Mouse (Mus musculus) adipocyte (in vitro differentiated cells): ENCODE data around the gene Prss36.

Source experiments
- DNase-seq: peaks from one replicate; pipeline ENCODE4 v3.0.0-alpha.2; 2016; ENCODE audit warnings: low spot score

Gene Prss36

DNA sequence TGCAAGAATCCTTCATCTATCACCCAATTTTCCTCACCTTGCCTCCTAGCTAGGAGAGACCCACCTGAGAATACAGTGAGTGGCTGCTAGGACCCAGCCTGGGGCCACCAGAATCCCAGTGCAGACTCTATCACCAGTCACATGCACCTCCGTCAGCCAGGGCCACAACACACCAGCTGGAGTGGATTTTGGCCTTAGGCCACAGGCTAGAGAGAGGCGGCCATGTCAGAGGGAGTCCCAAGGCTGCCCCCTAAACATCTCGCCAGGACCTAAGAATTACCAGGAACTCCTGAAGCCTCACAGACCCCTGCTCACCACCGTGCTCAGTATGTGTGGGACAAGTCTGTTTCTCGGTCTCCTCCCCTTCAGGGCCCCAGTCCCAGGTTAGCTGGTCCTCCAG is 12.4 kb downstream of the Prss36 start:
- no peak for DNase-seq

DNA sequence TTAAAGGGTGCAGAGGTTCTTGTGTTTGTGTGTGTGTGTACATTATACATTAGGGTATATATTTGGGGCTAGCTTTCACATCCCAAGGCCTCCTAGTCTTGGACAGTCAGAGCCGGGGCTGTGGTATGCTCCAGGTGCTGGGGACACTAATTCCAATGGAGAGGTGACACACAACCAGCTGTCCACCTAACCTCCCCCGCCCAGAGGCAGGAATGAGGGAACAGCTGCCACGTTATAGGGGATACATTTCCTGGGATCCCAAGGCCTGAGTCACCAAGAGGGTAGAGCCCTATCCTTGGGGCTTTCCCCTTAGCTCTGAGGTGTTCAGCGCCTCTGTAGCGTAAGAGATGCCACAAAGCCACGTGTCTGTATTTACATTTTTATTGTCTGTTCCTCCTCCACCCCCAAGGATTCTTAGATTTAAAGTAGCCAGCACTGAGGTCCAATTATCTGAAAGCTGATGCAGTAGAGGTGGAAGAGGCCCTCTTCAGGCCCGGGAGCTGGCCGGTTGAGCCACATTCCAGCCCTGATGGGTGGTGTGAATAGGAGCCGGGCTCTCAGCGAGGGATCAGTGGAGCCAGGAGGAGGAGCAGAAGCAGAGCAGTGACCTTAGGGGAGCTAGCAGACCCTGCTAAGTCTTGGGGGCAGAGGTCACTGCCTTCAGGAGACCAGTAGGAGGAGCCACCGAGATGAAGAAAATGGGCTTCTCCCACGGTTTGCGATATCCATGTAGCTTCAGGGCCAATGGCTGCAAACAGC is 14.1 kb downstream of the Prss36 start:
- DNase-seq, result no peak

- peak; percentile 31 for DNase-seq
These were observed 15.0 kb downstream of the Prss36 start for GRCm38 (mm10) chr7:127931351-127932135.

- no peak for DNase-seq
These were observed 15.9 kb downstream of the Prss36 start for GRCm38 (mm10) chr7:127930636-127931035.

DNA sequence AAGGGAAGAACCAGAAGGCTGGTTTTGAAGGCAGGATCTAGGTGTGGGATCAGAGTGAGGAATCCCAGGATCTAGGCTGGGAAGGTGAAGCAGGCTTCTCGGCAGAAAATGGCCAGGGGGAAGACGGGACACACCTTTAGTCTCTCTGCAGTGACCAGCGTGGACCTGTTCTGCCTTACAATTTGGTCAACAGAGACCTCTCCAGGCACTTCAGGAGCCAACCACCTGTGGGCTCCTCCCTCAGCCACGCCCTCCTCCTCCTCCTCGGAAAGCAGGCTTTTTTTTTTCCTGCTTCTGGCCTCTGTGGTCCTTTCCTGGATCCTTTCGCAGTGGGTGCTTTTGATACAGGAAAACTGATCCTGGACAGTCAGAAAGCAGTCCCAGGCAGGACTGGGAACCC is 16.6 kb downstream of the Prss36 start, which contains the start of gene Prss8:
TSS of gene Prss8 (minus strand) at position 182 of the 400 bp plus-strand sequence.
- DNase-seq, result no peak

DNA sequence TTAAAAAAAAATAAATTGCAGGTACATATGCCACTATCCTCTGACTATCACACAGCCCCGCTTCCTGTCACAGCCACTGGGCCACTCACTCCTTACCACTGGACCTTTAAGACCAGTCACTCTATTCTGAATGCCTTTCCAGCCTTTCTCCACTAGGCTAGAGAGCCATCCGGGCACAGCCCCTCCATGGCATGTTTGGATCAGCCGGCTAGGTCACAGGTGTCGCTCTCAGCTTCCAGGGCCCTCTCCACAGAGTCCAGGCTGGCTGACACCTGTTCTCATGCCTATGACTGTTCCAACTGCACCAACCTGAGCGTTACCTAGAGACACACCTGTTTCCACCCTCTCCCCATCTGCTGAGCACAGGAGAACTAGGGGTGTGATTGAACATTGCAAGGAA is 17.9 kb downstream of the Prss36 start:
- no peak for DNase-seq

DNA sequence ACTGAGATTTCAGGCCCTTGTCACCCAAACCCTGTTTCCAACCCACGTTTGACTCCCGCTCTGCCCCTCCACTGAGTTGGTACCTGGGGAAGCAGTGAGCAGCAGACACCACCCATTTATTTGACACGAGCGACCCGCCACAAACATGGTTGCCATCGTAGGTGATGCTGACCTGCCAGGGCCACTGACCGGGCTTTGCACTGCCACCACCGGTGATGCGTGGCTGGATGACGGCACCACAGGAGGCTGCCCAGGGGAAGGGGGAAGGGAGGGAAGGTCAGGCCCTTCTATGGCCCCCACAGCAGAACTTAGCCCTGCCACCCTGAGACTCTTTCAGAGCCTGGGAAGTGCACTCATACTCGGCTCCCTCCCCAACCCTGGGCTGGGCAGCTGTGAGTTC is 18.8 kb downstream of the Prss36 start:
- no peak for DNase-seq

DNA sequence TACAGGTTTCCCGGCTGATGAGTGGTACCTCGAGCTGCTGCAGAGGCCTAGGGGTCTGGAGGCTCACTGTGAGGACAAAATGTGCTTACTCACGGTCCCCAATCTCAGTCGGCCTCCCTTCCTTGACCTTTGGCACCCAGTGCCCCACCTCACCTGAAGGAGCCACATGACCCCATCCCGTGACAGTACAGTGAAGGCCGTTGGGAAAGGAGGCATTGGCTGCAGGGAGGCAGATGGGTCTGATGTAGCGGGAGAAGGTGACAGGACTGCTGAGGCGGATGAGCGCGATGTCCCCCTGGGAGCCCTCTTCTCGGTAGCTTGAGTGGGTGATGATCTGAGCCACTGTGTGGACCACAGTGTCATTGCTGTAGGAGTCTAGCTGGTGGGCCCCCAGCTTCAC is 19.7 kb downstream of the Prss36 start:
- DNase-seq, result no peak

DNA sequence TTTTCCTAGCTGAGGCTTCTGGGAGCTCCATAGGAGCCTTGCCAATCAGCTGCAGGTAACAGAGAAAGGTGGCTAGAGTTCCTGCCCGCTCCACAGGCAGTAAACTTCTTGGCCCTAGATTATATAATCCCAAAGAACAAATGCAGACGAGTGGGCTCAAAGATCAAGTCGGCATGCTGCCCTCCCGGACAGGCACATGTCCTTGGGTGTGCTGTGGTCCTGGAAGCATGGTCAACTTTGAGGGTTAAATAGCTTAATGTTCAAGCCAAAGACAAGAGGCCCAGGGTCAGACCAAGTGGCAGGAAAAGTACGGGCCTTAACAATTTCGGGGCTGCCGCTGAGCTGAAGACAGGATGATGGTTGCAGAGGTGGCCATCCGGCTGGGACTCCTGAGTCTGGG is 20.5 kb downstream of the Prss36 start:
- DNase-seq, result no peak

GRCm38 (mm10) chr7:127925252-127925651 is 21.3 kb downstream of the Prss36 start:
- DNase-seq, result no peak

DNA sequence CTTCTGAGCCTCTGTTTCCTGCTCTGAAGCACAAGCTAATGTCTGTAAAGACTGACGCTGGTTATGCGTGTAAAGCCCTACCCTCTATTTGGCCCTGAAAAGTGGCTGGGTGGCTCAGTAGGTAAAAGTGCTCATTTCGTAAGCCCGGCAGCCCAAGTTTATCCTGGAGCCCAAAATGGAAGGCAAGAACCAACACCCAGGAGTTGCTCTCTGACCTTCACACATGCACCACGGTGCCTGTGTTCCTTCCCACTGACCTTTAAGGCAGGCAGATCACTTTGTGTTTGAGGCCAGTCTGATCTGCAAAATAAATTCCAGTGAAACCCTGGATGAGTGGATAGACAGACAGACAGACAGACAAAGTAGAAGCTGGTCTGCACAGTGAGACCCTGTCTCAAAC is 22.8 kb downstream of the Prss36 start:
- DNase-seq, result peak; percentile 58

DNA sequence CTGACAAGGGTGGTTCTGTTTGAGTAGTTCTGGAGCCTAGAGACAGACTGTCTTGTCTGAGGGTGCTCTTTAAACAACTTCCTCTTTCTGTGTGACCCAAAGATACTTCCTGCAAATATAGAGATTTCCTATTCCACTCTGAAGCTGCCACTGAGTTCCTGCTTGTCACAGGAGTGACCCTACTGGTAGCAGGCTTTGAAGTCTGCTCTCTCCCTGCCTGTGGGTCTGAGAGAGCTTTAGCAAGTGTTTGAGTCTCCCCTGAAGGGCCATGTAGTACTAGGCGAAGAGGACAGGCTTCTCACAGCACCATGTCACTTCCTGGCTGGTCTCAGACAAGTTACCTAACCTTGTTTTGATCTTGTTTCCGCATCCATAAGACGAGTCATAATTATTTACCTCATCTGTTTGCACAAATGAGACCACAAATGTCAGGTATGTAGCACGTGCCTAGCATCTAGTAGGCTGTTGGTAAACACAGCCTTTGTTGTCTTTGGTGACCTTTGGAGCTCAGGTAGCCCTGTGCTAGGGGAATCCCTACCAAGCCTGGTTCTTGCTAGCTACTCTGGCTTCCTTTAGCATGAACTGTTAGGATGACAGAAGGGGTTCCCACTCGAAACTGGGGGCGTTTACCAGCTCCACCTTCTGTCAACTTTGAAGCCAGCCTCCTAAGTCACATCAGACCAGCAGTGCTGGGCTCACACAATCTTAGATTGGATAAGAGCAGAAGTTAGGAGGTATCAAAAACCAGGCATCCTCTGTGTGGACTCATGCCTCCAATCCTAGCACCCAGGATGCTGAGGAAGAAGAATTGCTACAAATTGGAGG is 23.9 kb downstream of the Prss36 start:
- DNase-seq, result no peak

- peak; percentile 23 for DNase-seq
These were observed 25.0 kb downstream of the Prss36 start for GRCm38 (mm10) chr7:127921516-127921915.

DNA sequence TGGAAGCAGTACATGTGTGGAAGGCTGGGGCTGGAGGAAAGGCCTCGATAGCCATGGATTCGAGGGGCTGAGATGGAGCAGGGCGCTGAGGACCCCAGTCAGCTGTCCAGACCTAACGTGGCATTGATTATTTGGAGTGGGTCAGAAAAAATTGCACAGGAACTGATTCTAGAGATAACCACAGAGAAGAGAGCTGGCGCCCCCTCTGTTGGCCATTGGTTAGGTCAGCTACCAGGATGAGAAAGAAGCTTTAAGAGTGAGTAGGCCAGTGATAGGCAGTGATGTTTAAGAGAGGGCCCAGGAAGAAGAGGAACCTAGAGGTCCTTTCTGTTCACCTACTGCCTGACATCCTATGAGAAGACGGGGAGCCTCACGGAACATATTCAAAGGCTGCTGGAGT is 27.2 kb downstream of the Prss36 start:
- no peak for DNase-seq

DNA sequence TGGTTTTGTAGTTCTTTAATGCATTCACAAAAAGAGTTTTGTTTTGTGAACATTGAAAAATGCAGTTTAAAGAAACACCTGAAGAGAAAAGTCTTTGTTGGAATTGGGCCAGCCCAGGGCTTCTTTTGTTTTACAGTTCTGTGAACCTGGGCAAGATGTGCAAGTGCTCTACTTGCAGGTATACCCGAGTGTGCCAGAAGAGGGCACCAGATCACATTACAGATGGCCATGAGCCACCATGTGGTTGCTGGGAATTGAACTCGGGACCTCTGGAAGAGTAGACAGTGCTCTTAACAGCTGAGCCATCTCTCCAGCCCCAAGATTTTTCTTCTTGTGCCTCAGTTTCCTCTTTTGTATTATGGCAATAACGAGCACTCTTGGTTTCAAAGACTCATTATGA is 28.3 kb downstream of the Prss36 start:
- peak; percentile 34 for DNase-seq

- no peak for DNase-seq
These were observed 31.2 kb downstream of the Prss36 start for GRCm38 (mm10) chr7:127915293-127915692.

- no peak for DNase-seq
These were observed 33.6 kb downstream of the Prss36 start for GRCm38 (mm10) chr7:127912938-127913337.

GRCm38 (mm10) chr7:127912190-127912871 is 34.2 kb downstream of the Prss36 start, which contains the start of gene Kat8:
Gene Kat8, plus strand, starts transcription at chr7:127912516.
- peak; percentile 94 for DNase-seq

- peak; percentile 39 for DNase-seq
These were observed 37.9 kb downstream of the Prss36 start for GRCm38 (mm10) chr7:127908656-127909055.

GRCm38 (mm10) chr7:127907939-127908338 is 38.6 kb downstream of the Prss36 start:
- DNase-seq, result no peak

DNA sequence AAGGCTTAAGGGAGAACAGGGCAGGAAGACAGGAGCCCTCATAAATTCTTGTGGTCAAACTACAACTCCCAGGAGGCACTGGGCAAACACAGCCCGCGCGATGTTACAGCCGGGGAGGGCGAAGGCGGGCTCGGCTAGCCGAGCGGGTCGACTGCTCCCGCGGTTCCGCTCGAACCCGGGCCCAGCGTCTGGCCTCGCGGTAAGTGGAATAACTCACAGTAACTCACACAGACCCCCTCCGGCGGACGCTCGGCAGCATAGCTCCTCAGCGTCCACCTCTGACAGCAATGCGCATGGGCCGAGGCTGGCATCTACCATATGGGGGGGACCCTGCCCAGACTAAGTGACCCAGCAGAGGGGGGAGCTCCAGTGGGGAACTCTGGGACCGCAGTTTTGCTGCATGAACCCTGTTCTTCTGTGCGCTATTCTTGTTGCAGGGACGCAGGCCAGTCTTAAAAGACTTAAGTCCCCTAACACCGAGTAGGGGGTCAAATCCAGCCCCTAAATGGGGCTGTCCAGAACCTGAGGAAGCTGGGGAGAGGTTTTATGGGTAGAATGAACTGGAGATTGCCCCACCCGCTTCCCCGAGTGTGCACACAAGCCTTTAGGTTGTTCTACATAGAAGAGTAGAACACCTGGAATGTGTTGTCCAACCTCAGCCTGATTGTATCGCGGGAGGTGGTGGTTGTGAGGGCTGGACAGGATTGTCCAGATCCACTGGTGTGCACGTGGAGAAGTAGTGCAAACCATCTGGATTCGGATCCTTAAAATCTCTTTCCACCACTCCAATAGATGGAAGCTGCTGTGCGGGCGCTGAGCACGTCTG is 42.3 kb downstream of the Prss36 start, which contains the start of gene Bckdk:
TSS of gene Bckdk (plus strand) at position 112 of the 826 bp plus-strand sequence.
- peak; percentile 71 for DNase-seq
